Mouse (Mus musculus): Measurements from ENCODE around the gene Zfp385b. TPM values are rescaled to one million over a fixed set of nuclear protein-coding genes. Genes with fewer than 3 reads are reported as not detected.

The Zfp385b gene
- total and polyA plus RNA-seq, 3 experiments: not detected

GRCm38 (mm10) chr2:77716367-77716766 is 103.1 kb downstream of the Zfp385b start:
- Histone ChIP-seq H3K4me1 (ENCODE audit: control insufficient read depth in 1 of 2, insufficient read depth in 2 of 2) (no peaks in the 10 kb centered on the region), H3K4me2 (ENCODE audit: insufficient read depth, low read depth, poor library complexity, severe bottlenecking) (no peak overlapping the region), H3K36me3 (replicated peaks in 1 of 2; ENCODE audit: control insufficient read depth in 1 of 2, insufficient read depth in 1 of 2, low read length in 1 of 2) (no peaks in the 10 kb centered on the region), H3K9me3 (replicated peaks; ENCODE audit: low read length) (peaks cover 67% of the 10 kb centered on the region), H3K27me3 (replicated peaks) (no peaks in the 10 kb centered on the region), H3K79me2 (replicated peaks; ENCODE audit: control insufficient read depth, extremely low read depth, insufficient read depth, poor library complexity, severe bottlenecking) (no peaks in the 10 kb centered on the region), H3K27ac (ENCODE audit: insufficient read depth, low read depth) (no peak overlapping the region), H3K4me3 (replicated peaks in 1 of 3; ENCODE audit: low read depth in 2 of 3, low read length in 2 of 3, poor library complexity in 1 of 3) (no peak overlapping the region), H3K9ac (ENCODE audit: insufficient read depth, low read depth) (no peak overlapping the region)
- TF ChIP-seq NELFE (IDR thresholded peaks at IDR 0.05; ENCODE audit: low read depth, low read length): no peak
- no peak for TF ChIP-seq ZC3H11A (IDR thresholded peaks at IDR 0.05; ENCODE audit: low read depth, low read length)
- no peak for TF ChIP-seq ZNF384 (IDR thresholded peaks at IDR 0.05; ENCODE audit: low read depth, low read length)
- no peak for TF ChIP-seq TCF12 (IDR thresholded peaks at IDR 0.05; ENCODE audit: low read depth, low read length)
- no peak for TF ChIP-seq SIN3A (IDR thresholded peaks at IDR 0.05; ENCODE audit: low read length)
- TF ChIP-seq EP300 (IDR thresholded peaks at IDR 0.05; ENCODE audit: low read length): no peak
- TF ChIP-seq UBTF (IDR thresholded peaks at IDR 0.05; ENCODE audit: low read depth, low read length): no peak
- no peak for TF ChIP-seq MEF2A (IDR thresholded peaks at IDR 0.05; ENCODE audit: borderline replicate concordance, low read depth, low read length)
- no peak for TF ChIP-seq MYC (IDR thresholded peaks at IDR 0.05; ENCODE audit: low read depth, low read length)
- TF ChIP-seq MXI1 (IDR thresholded peaks at IDR 0.05; ENCODE audit: low read depth, low read length): no peak
- dilution Hi-C loops (cut with MboI; ENCODE audit: extremely low pct_ligation_motif_present, extremely low pct_unique_long_range_greater_than_20kb, low sequenced_read_pairs): no loop called here
- no peak for DNase-seq (ENCODE audit: extremely low read depth)
- in situ Hi-C loops (cut with MboI; ENCODE audit: low pct_ligation_motif_present, low pct_unique_long_range_greater_than_20kb, low sequenced_read_pairs): loop anchor here (25.0 kb wide), 1 partner anchor 654 kb away; no protein-coding TSS in a partner anchor

- TF ChIP-seq ELF1 (IDR thresholded peaks at IDR 0.05; ENCODE audit: low read depth, low read length) (no peak), SMC3 (IDR thresholded peaks at IDR 0.05; ENCODE audit: low read depth, low read length) (no peak), MAFK (IDR thresholded peaks at IDR 0.05; ENCODE audit: insufficient replicate concordance, low read length) (no peak), HCFC1 (IDR thresholded peaks at IDR 0.05; ENCODE audit: low read depth, low read length) (no peak), MAX (IDR thresholded peaks at IDR 0.05; ENCODE audit: low read length) (no peak), TCF12 (IDR thresholded peaks at IDR 0.05; ENCODE audit: low read depth, low read length) (no peak), MXI1 (IDR thresholded peaks at IDR 0.05; ENCODE audit: low read depth, low read length) (no peak), JUND (conservative IDR thresholded peaks at IDR 0.05; ENCODE audit: low read depth, low read length) (no peak), ETS1 (conservative IDR thresholded peaks at IDR 0.05; ENCODE audit: low read depth, low read length) (no peak), UBTF (IDR thresholded peaks at IDR 0.05; ENCODE audit: low read depth, low read length) (no peak), CHD1 (IDR thresholded peaks at IDR 0.05; ENCODE audit: low read depth, low read length) (no peak), POLR2AphosphoS2 (IDR thresholded peaks at IDR 0.05; ENCODE audit: low read depth, low read length) (no peak), CTCF (conservative IDR thresholded peaks at IDR 0.05 in 1 of 2, IDR thresholded peaks at IDR 0.05 in 1 of 2; ENCODE audit: low read depth in 2 of 2, low read length in 2 of 2) (no peak)
- H3K27ac ChIP-seq (ENCODE audit: insufficient read depth, low read depth): no peak overlapping the region
- H3K79me2 ChIP-seq (replicated peaks; ENCODE audit: control insufficient read depth, extremely low read depth, insufficient read depth, poor library complexity, severe bottlenecking): no peaks in the 10 kb centered on the region
- H3K9me3 ChIP-seq (replicated peaks; ENCODE audit: low read length): peaks cover 56% of the 10 kb centered on the region
- H3K4me3 ChIP-seq (replicated peaks in 1 of 3; ENCODE audit: low read depth in 2 of 3, low read length in 2 of 3, poor library complexity in 1 of 3): no peak overlapping the region
- dilution Hi-C loops (cut with MboI; ENCODE audit: extremely low pct_ligation_motif_present, extremely low pct_unique_long_range_greater_than_20kb, low sequenced_read_pairs): no loop called here
- no peak overlapping the region for H3K4me2 ChIP-seq (ENCODE audit: insufficient read depth, low read depth, poor library complexity, severe bottlenecking)
- no peak for DNase-seq (ENCODE audit: extremely low read depth)
- H3K36me3 ChIP-seq (replicated peaks in 1 of 2; ENCODE audit: control insufficient read depth in 1 of 2, insufficient read depth in 1 of 2, low read length in 1 of 2): no peaks in the 10 kb centered on the region
- no peaks in the 10 kb centered on the region for H3K4me1 ChIP-seq (ENCODE audit: control insufficient read depth in 1 of 2, insufficient read depth in 2 of 2)
- H3K27me3 ChIP-seq (replicated peaks): no peaks in the 10 kb centered on the region
- H3K9ac ChIP-seq (ENCODE audit: insufficient read depth, low read depth): no peak overlapping the region
- in situ Hi-C loops (cut with MboI; ENCODE audit: low pct_ligation_motif_present, low pct_unique_long_range_greater_than_20kb, low sequenced_read_pairs): loop anchor here (25.0 kb wide), 1 partner anchor 652 kb away; no protein-coding TSS in a partner anchor
Observed at GRCm38 (mm10) chr2:77713886-77714285, 105.6 kb downstream of the Zfp385b start.

Measured in CH12.LX (cell line).